Mouse (Mus musculus) B cell, adult 2 months (primary cell): ENCODE results near the gene Polr2g.
"Not testable (repeated sequence)": the region's sequence is repeated elsewhere in the genome, so short reads cannot be mapped to it uniquely, and the experiment has no call there.

Experiments used
- DNase-seq, 2 experiments: peaks; one replicate each; pipeline ENCODE4 v3.0.0; 2022

Polr2g gene

DNA sequence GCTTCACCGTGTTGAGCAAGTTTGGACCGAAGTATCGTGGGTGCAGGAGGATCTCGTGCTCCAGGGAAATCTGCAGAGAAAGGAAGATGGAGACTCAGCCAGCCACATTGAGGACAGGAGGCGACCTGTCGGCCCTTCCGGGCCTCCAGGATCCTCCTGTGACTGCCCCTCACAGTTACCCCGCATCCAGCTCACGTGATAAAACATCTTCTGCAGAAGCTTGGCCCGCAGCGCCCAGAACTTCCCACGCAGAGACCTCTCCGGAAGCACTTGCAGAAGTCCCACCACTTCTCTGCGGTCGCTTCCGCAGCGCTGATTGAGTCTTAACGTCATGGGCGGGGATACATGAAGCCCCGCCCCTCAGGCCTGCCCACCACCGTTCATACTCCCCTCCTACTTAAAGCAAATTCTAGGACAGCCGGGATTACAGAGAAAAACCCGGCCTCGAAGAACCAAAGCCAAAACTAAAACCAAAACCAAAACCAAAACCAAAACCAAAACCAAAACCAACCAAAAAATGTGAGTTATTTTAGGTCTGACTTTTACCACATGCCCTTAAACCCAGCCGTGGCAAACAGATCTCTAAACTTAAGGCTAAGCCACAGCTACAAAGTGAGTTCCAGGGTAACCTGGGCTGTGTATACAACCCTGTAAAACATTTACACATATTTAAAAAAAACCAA lies at the start of gene Polr2g:
Gene Polr2g (minus strand): TSS at position 314 of the 683 bp plus-strand sequence.
- DNase-seq: peak; percentile 89 to 91

DNA sequence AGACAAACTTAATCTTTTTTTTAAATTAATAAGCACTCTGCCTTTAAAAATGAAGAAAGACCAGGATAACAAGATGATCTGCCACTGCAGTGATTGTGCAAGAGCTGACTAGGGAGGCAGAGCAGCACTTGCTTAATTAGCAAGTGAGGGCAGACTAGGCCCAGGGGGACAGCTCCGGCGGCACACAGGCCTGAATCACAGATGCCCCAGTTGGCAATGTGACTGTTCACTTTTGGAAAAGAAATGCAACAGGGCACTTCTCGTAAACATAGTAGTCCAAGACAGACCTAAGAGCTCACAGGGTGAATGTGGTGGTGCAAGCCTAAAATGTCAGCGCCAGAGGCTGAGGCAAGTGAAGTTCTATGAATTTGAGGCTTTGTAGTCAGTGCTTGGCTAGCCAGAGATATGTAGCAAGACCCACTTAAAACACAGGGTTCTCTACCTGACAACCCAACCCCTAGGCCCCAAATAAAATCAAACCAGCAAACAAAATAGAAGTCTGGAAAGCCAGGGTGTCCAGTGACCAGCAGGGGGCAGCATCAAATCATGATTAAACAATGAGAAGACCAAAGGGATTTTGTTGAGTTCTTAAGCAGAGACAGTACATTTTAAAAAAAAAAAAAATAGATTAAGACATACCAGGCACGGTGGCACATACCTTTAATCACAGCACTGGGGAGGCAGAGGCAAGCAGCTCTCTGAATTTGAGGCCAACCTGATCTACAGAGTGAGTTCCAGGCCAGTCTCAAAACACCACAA lies 46.2 kb upstream of the Polr2g start:
- DNase-seq: peak; percentile 90 to 91

DNA sequence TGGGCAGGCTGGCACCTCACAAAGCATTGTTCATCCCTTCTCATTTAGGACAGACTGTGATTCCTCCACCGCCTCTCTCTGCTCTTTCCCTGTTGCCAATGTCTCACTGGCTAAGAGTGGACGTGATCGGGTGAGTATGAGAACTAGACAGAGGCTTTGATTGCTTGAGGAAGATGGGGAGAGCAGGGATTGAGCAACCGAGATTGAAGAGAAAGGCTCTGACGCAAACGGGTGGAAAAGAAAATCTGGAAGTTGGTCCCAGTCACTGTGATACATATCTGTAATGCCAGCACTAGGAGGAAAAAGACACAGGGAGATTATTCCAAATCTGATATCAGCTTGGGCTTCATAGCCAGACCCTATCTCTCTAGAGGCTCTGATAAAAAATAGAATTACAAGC lies 44.6 kb upstream of the Polr2g start:
- no peak for DNase-seq

DNA sequence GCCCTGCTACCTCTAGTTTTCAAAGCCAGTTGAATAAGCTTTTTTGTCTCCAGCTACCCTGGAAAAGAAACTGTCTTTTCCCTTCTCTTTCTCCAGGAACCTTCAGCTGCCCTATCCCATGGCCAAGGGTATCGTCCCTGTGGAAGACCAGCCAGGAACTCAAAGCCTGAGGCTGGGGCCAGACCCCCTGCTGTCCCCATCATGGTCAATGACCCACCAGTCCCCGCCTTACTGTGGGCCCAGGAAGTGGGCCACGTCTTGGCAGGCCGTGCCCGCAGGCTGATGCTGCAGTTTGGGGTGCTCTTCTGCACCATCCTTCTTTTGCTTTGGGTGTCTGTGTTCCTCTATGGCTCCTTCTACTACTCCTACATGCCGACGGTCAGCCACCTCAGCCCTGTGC lies 42.6 kb upstream of the Polr2g start:
- DNase-seq: no peak

DNA sequence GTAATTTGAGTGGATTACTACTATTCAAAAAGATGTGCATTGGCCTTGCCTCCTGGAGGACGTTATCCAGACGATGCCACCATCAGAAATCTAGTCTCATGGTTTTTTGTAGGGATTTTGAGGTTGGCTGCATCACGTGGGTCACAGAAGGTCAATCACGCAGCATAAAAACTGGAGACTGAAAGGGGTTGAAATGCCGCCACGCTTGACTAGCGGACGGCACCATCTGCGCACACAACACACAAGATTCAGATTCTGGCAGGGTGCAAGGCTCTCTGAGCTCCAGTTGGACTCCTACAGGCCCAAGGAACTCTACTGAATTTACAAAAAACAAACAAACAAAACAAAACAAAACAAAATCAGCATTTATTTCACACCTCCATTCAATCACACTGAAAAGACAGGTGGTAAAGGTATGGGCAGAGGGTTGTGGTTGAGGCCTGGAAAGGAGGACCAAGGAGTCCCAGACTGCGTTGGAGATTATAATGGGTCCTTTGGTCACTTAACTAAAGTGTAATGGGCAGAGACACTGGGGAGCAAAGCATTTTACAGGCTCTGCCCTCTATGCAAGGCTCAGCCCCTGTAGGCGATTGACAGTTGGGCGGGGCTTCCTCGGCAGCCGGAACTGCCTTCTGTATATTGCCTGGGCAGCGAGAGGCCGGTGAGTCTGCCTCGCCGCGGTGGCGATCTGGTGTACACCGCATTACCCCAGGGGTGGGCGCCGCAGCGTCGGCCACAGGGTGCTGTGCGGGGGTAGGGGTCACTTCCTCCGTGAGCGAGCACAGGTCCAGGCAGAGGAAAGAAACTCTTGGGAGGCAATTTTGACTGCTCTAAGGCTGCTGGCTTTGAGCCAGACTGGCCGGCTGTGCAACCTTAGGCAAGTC lies 41.8 kb upstream of the Polr2g start:
- DNase-seq: peak; percentile 60 to 65

DNA sequence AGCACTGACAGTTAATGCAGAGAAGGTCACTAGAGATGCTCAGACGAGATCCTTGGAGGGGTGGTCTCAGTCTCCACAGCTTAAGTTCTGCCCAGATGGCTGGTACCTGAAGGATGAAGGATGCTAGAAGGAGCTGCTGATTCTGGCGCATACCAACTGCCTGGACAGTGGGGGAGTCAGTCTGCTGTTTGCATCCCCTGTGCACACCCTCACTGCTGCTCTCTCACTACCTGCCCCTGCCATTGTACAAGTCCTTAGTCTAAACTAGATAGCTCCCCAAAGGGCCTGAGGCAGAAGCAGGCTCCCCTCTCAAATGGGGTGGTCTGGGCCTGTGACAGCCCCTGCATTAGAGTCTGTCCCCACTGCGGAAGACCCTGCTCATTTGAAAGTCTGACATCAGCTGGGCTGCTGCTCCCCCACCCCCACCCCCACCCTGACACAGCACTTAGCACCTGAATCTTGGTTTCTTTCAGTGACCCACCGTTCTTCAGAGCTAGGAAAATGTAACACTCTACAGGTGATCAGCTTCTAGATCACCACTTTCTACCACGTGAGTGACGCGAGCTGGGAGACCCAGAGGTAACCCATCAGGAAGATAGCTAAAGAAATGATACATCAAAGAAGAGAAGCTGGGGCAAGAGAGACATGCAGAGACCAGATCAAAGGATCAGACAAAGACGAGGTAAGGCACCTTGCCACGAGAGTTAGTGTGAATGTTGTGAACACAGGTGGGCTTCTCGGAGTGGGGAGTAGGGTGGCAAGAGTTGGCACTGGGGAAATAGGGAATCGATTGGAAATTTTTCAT lies 40.9 kb upstream of the Polr2g start, which contains the start of gene Gng3:
Gene Gng3 (minus strand): TSS at position 92 of the 805 bp plus-strand sequence.
- DNase-seq: no peak

DNA sequence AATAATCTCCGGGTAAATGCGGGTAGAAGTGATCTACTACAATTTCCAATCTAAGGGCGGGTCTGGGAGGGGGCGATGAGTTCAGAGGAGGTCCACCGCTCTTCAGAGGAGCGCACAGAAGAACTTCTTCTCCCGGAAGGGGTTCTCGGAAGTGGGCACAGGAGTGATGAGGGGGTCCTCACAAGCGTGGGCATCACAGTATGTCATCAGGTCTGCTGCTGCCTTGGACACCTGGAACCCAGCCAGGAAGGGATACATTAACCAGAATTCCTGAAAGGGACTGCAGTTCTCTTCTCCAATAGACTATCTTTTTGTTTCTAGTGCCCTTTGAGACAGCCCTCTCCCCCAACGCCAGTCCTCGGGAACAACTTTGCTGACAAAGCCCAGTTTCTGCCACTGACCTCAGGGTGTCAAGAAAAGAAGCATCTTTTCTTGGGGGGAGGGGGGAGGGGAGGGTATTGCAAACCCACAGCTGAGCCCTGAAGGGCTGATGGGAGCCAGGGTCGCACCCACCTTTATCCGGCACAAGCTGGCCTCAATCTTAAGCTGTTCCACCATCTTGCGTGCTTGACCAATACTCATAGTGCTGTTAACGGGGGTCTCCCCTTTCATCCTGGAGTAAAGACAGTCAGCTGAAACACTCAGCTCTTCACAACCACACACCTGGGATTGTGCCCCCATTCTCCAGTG lies 39.8 kb upstream of the Polr2g start:
- peak in 1 of 2 experiments; percentile 36 for DNase-seq

DNA sequence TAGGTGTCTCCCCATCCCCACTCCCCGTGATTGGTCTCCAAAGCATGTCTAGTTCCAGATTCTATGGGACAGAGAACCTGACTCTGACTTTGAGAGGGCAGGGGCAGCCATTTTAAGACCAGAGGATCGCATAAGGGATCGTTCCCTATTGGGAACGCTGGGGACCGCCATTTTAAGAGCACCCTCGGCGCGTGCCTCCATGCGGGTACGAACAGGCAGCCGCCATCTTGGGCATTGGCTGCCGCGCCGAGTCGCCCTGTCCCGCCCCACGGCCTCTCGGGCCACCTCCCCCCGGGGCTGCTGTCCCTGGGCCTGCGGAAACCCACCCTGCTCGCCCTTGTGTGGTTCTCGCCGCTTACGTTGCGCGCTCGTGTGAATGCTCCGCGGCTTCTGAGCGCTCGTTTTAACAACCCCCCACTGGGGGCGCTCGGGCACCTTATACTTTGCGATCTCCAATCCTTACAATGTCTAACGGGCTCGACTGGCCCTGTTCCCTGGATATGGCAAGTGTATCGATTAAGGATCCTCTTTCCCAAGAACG lies 38.9 kb upstream of the Polr2g start, which contains the start of gene Bscl2:
Gene Bscl2 (plus strand): TSS at position 217 of the 541 bp plus-strand sequence.
- peak; percentile 87 to 89 for DNase-seq

DNA sequence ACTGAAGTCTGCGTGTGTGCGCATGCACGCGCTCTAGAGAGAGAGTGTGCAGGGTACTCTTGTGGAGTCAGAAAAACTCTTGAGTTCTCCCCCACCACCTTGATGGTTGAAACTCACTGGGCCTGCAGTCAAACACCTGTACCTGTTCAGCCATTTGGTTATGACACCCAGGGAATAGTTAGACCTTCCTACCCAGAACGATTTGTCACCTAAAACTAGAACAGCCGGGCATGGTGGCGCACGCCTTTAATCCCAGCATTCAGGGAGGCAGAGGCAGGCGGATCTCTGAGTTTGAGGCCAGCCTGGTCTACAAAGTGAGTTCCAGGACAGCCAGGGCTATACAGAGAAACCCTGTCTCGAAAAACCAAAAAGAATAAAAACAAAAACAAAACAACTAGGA lies 38.0 kb upstream of the Polr2g start:
- not testable (repeated sequence) for DNase-seq

DNA sequence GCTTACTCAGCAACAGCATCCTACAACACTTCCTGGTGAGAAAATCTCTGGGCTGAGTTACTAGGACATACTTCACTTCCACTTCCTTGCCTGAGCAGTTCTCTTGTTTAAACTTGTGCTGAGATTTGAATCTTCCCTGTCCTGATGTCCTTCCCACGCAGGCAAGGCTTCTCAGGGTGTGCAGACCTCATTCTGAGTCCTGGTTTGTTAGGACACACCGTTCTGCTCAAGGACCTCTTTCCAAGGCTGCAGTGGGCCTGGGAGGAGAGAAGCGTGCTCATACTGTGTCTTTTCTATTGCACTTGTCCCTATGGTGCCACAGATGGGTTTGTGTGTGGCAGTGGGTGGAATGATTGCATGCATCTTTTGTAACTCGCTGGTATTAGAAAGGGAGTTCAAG lies 34.6 kb upstream of the Polr2g start:
- no peak for DNase-seq

DNA sequence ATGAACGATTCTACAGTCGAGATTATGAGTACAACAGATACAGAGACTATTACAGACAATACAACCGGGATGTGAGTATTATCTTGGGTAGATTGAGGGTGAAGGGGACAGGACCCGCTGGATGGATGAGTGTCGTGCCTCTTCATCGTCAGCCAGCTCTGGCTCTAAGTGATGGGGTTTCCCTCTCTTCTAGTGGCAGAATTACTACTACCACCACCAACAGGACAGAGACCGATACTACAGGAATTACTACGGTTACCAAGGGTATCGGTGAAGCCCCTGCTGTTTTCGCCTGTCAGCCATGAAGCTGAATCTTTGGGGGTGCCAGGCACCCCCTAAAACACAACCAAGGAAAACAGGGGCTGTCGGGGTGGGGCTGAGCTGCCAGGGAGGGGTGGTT lies 32.9 kb upstream of the Polr2g start:
- DNase-seq: no peak

DNA sequence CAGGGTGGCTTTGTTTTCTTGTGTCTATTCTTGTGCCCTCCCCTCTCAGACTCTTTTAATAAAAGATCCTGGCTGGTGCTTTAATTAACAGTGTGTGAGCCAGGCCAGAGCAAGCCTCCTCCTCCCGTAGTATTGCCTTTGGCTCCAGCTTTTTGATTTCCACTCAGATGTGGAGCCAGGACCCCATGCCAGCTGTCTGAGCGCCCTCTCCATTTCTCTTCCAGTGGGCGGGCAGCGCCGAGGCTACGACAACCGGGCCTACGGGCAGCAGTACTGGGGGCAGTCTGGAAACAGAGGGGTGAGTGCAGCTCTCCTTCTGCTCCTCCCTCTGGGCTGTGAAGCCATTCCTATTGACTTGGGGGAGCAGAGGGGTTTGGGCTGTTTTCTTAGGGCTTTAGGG lies 32.3 kb upstream of the Polr2g start:
- no peak for DNase-seq

DNA sequence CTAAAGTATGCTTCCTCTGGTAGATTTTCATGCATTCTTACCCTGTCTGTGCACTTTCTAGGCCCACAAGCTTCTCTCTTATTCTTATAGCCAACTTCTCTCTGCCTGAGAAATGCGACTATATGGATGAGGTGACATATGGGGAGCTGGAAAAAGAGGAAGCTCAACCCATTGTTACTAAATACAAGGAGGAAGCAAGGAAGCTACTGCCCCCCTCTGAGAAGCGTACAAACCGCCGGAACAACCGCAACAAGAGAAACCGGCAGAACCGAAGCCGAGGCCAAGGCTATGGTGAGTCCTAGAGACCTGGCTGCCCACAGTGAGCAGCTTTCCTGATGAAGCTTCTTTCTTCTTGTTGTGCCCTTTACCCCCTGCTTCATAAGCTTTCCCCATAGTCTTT lies 31.3 kb upstream of the Polr2g start, which contains the start of gene AC129217.1:
Gene AC129217.1 (plus strand): TSS at position 114 of the 400 bp plus-strand sequence.
- no peak for DNase-seq

DNA sequence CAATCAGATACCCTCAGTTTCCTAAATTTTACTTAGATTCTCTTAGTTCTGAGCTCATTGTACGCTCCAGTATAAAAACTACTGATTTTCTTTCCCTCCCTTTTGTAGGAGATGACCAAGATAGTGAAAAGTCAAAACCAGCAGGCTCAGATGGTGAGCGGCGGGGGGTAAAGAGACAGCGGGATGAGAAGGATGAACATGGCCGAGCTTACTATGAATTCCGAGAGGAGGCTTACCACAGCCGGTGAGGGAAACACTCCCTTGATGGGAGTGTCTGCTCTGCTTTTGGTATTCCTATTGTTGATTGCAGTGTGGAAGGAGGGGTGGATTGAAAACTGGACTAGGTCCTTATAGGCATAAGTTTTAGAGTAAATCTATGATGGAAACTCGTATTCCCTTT lies 24.3 kb upstream of the Polr2g start:
- DNase-seq: no peak

DNA sequence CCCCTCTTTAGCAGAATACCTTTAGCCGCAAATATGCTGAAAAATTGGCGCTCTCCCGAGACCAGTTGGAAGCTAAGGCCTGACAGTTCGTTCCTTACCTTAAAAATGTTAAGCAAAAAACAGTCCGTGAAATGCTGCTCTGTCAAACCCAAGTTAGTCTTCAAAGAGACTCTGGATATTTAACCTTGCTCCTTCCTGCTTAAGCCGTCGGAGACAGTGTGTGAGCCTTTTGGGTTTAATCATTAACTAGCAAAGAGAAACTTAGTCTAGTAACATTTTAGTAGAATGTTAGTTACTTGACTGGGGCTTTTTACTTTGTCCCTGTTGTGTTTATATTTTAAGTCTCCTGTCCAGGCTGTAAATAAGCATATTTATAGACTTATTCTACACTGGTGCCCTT lies 22.8 kb upstream of the Polr2g start:
- no peak for DNase-seq

DNA sequence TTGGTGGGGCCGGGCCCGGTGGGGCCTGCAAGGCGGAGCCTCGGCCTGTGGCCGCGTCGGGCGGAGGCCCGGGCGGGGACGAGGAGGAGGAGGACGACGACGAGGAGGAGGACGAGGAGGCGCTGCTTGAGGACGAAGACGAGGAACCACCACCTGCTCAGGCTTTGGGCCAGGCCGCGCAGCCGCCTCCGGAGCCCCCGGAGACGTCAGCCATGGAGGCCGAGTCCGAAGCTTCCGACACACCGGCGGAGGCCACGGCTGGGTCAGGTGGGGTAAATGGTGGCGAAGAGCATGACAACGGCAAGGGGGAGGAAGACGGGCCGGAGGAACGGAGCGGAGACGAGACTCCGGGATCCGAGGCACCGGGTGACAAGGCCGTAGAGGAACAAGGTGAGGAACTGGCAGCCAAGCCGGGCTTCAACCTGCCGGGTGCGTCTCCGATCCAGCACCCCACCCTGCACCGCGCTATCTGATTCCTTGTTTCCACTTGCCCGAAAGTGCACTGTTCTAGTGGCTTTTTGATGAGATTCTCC lies 22.1 kb upstream of the Polr2g start:
- no peak for DNase-seq

DNA sequence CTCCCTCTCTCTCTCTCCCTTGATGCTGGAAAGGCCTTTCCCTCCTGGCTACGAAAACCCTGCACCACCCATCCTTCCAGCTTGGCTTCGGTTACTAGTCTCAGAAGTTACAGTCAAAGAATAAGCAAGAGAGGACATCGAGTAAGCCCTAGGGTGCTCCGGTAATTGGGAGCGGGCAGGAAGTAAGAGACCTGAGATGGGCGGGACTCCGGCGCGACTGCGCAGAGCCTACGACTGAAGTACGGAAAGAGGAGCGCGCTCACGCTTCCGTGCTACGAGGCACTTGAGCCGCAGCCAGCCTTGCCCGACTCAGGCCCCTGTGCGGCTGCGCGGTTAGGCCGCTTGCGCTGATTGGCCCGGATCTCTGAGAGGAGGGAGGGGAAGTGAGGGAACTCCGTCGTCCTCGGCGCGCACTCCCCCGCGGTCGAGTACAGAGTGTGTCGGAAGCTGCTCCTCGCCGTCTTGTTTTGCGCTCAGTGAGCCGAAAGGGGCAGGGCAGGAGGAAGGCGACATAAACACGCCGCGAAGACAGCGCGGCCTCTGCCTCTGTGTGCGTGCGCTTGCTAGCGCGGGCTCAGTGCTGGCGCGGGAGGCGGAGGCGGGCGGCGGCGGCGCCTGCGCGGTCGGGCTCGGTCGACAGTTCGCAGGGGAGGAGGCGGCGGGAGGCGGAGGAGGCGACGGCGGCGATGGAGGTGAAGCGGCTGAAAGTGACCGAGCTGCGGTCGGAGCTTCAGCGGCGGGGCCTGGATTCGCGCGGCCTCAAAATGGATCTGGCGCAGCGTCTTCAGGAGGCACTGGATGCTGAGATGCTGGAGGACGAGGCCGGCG lies 21.4 kb upstream of the Polr2g start, which contains the start of gene Hnrnpul2:
Gene Hnrnpul2 (plus strand): TSS at position 415 of the 828 bp plus-strand sequence.
- peak; percentile 94 to 95 for DNase-seq

DNA sequence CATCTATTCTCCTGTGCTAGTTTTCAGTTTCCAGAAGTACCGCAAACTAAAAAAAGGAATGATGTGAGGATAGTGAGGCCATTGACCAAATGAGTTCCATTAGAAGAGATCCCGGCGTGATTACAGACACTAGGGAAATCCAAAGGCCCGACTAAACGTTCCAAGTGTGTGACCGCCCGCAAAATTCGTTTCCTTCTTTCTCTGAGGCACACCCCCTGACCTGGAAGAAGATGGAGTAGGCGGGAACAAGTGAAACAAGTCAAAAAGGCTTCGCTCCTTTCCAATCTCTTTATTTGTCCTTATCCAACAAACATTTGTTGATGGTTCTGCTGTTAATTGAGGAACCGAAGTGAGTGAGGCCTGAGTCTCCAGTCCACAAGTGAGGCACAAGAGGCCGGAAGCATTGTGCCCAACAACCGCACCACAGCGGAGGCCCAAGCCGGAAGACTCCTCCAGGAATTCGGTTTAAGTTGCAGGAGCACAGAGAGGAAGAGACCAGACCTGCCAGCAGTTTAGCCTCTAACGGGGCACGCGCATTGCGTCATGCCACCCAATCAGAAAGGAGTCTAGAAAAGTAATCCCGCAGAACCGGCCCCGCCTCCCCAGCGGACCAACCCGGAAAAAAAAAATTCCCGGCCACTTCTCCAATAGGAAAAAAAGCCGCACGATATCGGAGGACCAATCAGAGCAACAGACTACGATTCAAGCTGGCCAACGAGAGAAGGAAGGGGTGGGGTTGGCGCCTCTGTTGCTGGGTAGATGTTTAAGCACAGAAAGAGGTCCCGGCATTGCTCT lies 20.6 kb upstream of the Polr2g start, which contains the start of gene Ttc9c:
Gene Ttc9c (minus strand): TSS at position 533 of the 795 bp plus-strand sequence.
- DNase-seq: peak in 1 of 2 experiments; percentile 88

DNA sequence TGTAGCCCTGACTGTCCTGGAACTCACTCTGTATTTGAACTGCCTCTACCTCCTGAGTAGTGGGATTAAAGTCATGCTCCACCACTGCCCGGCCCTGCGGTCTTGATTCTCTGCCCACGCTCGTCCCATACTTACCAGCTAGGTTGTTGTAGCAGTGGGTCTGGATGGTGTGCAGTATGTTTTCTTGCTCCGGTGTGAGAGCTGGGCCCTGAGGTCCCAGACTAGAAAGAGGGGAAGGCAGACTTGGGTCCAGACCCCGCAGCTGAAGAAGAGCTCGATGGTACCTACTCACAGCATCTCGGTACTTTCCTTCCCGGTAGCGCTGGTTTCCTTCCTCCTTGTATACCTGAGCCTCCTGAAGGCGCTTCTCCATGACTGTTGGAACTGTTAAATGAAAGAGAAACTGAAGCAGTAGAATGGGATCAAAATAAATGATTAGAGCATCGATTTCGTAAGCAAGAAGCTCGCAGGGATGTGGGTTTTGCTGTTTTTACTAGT lies 20.0 kb upstream of the Polr2g start:
- no peak for DNase-seq
